In the genomic region with DNA sequence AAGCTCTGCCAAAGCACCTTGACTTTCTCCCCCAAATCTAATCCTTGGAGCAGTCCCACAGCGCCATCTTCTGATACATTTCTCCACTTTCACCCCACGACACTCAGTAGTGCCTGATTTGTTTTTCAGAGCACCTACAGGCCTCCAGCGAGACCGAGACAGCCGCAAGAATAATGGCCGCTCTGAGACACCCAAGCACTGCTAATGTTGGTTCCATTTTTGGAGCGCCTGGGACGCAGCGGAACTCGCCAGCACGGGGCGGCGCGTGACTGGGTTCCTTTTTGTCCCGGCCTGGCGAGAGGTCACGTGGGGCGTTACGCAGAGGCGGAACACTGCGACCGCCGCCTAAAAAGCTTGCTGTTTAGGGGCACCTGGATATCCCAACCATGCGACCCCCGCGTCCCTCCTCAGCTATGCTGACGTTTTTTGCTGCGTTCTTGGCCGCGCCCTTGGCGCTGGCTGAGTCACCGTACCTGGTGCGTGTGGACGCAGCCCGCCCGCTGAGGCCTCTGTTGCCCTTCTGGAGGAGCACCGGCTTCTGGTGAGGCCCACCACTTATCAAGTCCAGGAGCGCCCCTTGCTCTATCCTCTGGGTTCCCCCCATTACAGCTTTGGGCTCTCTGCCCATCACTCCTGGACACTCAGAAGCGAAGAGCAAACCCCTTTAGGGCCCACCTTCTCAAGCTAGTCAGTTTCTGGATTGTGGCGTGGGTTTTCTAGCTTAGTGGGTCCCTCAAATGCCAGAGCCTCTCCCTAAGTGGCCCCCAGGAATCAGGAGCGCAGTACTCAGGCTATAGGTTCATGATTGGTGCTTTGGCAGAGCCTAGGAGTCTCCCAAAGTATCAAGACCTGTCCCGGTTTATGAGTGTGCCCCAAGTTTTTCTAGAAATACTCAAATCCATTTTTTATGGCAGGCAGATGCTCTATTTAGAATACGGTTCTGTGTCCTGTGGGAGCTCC, we compare ENCODE assay signal across 8 mouse cellular contexts. TPM values are rescaled to one million over a fixed set of nuclear protein-coding genes. Genes with fewer than 3 reads are reported as not detected.
DNase-seq lines count a peak whose midpoint lies in the region; ATAC-seq lines count a peak whose summit lies in the region.

A gene (minus strand): TSS at position 696 of the 960 bp plus-strand sequence.

- no peaks in the 10 kb centered on the region for H3K9me3 ChIP-seq in heart, embryonic 13.5 days
- H3K9me3 ChIP-seq in liver, embryonic 12.5 days (replicated peaks), result no peaks in the 10 kb centered on the region
- H3K9me3 ChIP-seq in stomach, embryonic 16.5 days (replicated peaks; ENCODE audit: control insufficient read depth, low read length), result no peaks in the 10 kb centered on the region

- peaks cover 31% of the 10 kb centered on the region for H3K36me3 ChIP-seq in heart, embryonic 13.5 days
- H3K36me3 ChIP-seq in liver, embryonic 12.5 days, result peaks cover 30% of the 10 kb centered on the region
- peaks cover 12% of the 10 kb centered on the region for H3K36me3 ChIP-seq in stomach, embryonic 16.5 days (ENCODE audit: control insufficient read depth, insufficient read depth, low read length)

- peak within 1 kb of the TSS; percentile 87 for H3K9ac ChIP-seq in heart, embryonic 13.5 days
- peak within 1 kb of the TSS; percentile 81 for H3K9ac ChIP-seq in liver, embryonic 12.5 days
- peak within 1 kb of the TSS; percentile 87 for H3K9ac ChIP-seq in stomach, embryonic 16.5 days (ENCODE audit: low read length)

- H3K27ac ChIP-seq in brown adipose tissue, adult 24 weeks (replicated peaks; ENCODE audit: low read depth, low read length), result peak within 1 kb of the TSS; percentile 94
- peak within 1 kb of the TSS; percentile 88 for H3K27ac ChIP-seq in heart, embryonic 13.5 days (replicated peaks)
- peak within 1 kb of the TSS; percentile 89 for H3K27ac ChIP-seq in liver, embryonic 12.5 days
- H3K27ac ChIP-seq in stomach, embryonic 16.5 days (ENCODE audit: low read length), result peak within 1 kb of the TSS; percentile 81

- ATAC-seq in heart, embryonic 13.5 days (ENCODE audit: extremely low read depth, insufficient number of reproducible peaks, low FRiP score, low TSS enrichment), result peak; percentile 67
- ATAC-seq in liver, embryonic 12.5 days, result peak; percentile 81
- peak; percentile 86 for ATAC-seq in stomach, embryonic 16.5 days (ENCODE audit: insufficient read depth, low FRiP score)

- WGBS in heart, embryonic 13.5 days, result 6% methylated on average over 43 of the region's 43 CpGs
- WGBS in liver, embryonic 12.5 days (ENCODE audit: insufficient replicate concordance), result 5% methylated on average over 43 of the region's 43 CpGs
- 5% methylated on average over 43 of the region's 43 CpGs for WGBS in stomach, embryonic 16.5 days

- H3K27me3 ChIP-seq in heart, embryonic 13.5 days (replicated peaks), result peaks cover 12% of the 10 kb centered on the region
- peaks cover 7% of the 10 kb centered on the region for H3K27me3 ChIP-seq in liver, embryonic 12.5 days (replicated peaks)
- no peaks in the 10 kb centered on the region for H3K27me3 ChIP-seq in stomach, embryonic 16.5 days (ENCODE audit: control insufficient read depth, insufficient read depth, low read length)

- DNase-seq in CD4-positive helper T cell, adult 2 months (ENCODE audit: low read depth, low spot score), result peak; percentile 88
- peak; percentile 28 for DNase-seq in fat pad, adult 2 months (ENCODE audit: extremely low read depth, low read depth, low spot score)
- DNase-seq in kidney, postnatal 10 days, result peak; percentile 91
- peak; percentile 78 to 92 for DNase-seq in natural killer cell, adult 2 months (ENCODE audit: low spot score in 2 of 2)

- H3K4me2 ChIP-seq in heart, embryonic 13.5 days, result peak within 1 kb of the TSS; percentile 80
- H3K4me2 ChIP-seq in liver, embryonic 12.5 days, result peak within 1 kb of the TSS; percentile 82
- H3K4me2 ChIP-seq in stomach, embryonic 16.5 days (ENCODE audit: low read depth, low read length), result peak within 1 kb of the TSS; percentile 81

- peak within 1 kb of the TSS; percentile 93 for H3K4me3 ChIP-seq in brown adipose tissue, adult 24 weeks (ENCODE audit: insufficient read depth, low read depth, low read length)
- peak within 1 kb of the TSS; percentile 66 for H3K4me3 ChIP-seq in heart, embryonic 13.5 days
- H3K4me3 ChIP-seq in liver, embryonic 12.5 days, result peak within 1 kb of the TSS; percentile 69
- peak within 1 kb of the TSS; percentile 61 for H3K4me3 ChIP-seq in stomach, embryonic 16.5 days (replicated peaks; ENCODE audit: low read length)

- peaks cover 6% of the 10 kb centered on the region for H3K4me1 ChIP-seq in brown adipose tissue, adult 24 weeks (ENCODE audit: control insufficient read depth, insufficient read depth, insufficient read length, low read length)
- H3K4me1 ChIP-seq in heart, embryonic 13.5 days, result peaks cover 20% of the 10 kb centered on the region
- H3K4me1 ChIP-seq in liver, embryonic 12.5 days, result peaks cover 55% of the 10 kb centered on the region
- peaks cover 16% of the 10 kb centered on the region; the same call in 1 of the 2 replicates for H3K4me1 ChIP-seq in stomach, embryonic 16.5 days (ENCODE audit: control insufficient read depth, insufficient read depth, low read length)

RNA-seq across cellular contexts. Expression of the gene that starts here (rescaled TPM):
- 3.4 and 3.7 TPM in 2 replicates for polyA plus RNA-seq in brown adipose tissue, adult 24 weeks (2012; ENCODE audit: insufficient read depth, insufficient read length, missing spikeins)
- 5.9 and 6.0 TPM in 2 replicates for polyA plus RNA-seq in heart, embryonic 13.5 days (2015; fragmentation: Nextera tagmentation; extraction: Ambion mirVana)
- polyA plus RNA-seq in liver, embryonic 12.5 days (2016; fragmentation: Nextera tagmentation; extraction: Ambion mirVana), result 6.2 and 7.1 TPM in 2 replicates
- polyA plus RNA-seq in stomach, embryonic 16.5 days (2015; fragmentation: Nextera tagmentation; extraction: Ambion mirVana), result 10.7 and 14.5 TPM in 2 replicates

Comparison
In these comparisons a context has a peak if more than half of its experiments do, and no peak if none do; other contexts are left out.
1. Peak in every context shown above with its lines: DNase-seq, ATAC-seq, H3K4me3 ChIP-seq and H3K27ac ChIP-seq.
2. DNase-seq: peak in every context shown above with its lines; median percentile 91 in kidney, postnatal 10 days; 88 in CD4-positive helper T cell, adult 2 months; 85 in natural killer cell, adult 2 months; 28 in fat pad, adult 2 months.